Mouse (Mus musculus) forebrain, embryonic 16.5 days (tissue): ENCODE data around the gene Prox2. TPM values are rescaled to one million over a fixed set of nuclear protein-coding genes. Genes with fewer than 3 reads are reported as not detected.
A peak's percentile ranks its signal among the peaks of the same experiment; 100 is the strongest.
"Not testable (repeated sequence)": the region's sequence is repeated elsewhere in the genome, so short reads cannot be mapped to it uniquely, and the experiment has no call there.

ENCODE experiments used
- ATAC-seq: fragments of 200-750 bp; cut with Nextera tagmentation; 2 replicates; pipeline ENCODE4 v1.8.0; 2017; ENCODE audit warnings: mild to moderate bottlenecking, moderate library complexity
- H3K27ac ChIP-seq: fragments of 300-500 bp; sonication (generic); 2 replicates; pipeline ENCODE4 v1.5.1; 2014; ENCODE audit warnings: low read length, control low read depth
- H3K27me3 ChIP-seq: fragments of 300-500 bp; sonication (generic); replicated peaks from 2 replicates; pipeline ENCODE4 v1.6.1; 2014; ENCODE audit warnings: low read length; ENCODE audit not compliant: control insufficient read depth, insufficient read depth
- H3K36me3 ChIP-seq: fragments of 300-500 bp; sonication (generic); 2 replicates; pipeline ENCODE4 v1.6.1; 2014; ENCODE audit not compliant: control insufficient read depth, insufficient read depth
- H3K4me1 ChIP-seq: fragments of 300-500 bp; sonication (generic); replicated peaks from 2 replicates; pipeline ENCODE4 v1.6.1; 2014; ENCODE audit warnings: low read length; ENCODE audit not compliant: control insufficient read depth, insufficient read depth
- H3K4me2 ChIP-seq: fragments of 300-500 bp; sonication (generic); 2 replicates; pipeline ENCODE4 v1.6.1; 2014; ENCODE audit warnings: mild to moderate bottlenecking, low read length, control low read depth
- H3K4me3 ChIP-seq: fragments of 300-500 bp; sonication (generic); replicated peaks from 2 replicates; pipeline ENCODE4 v1.5.1; 2014; ENCODE audit warnings: mild to moderate bottlenecking, low read length, control low read depth
- H3K9ac ChIP-seq: fragments of 300-500 bp; sonication (generic); replicated peaks from 2 replicates; pipeline ENCODE4 v1.6.1; 2014; ENCODE audit warnings: low read depth, low read length, control low read depth
- H3K9me3 ChIP-seq: fragments of 300-500 bp; sonication (generic); 2 replicates; pipeline ENCODE4 v1.6.1; 2016; ENCODE audit warnings: low read length; ENCODE audit not compliant: control insufficient read depth
- WGBS: fragments of 180-500 bp; shearing (Covaris S2); extraction: QIAGEN DNeasy Blood & Tissue Kit; methylation state at CpG from one replicate; pipeline ENCODE4 v1.1.7; 2014; 5-methylcytosine and 5-hydroxymethylcytosine counted together
- polyA plus RNA-seq: library from polyadenylated mRNA; unstranded; fragments of >200 nt; fragmentation: Nextera tagmentation; extraction: Ambion mirVana; gene quantifications from 2 replicates; pipeline ENCODE4 v1.2.1, GENCODE M21; 2015

Gene Prox2
- polyA plus RNA-seq, 1 experiment from 2014 or later, result 2.1 TPM

- no peak overlapping the region for H3K9ac ChIP-seq
- ATAC-seq, result no peak
- H3K36me3 ChIP-seq, result no peaks in the 10 kb centered on the region
Observed at GRCm38 (mm10) chr12:85146881-85147280, 36.3 kb upstream of the Prox2 start.

GRCm38 (mm10) chr12:85146355-85146754 is 35.8 kb upstream of the Prox2 start:
- peaks cover 11% of the 10 kb centered on the region for H3K4me1 ChIP-seq
- H3K9ac ChIP-seq, result no peak overlapping the region
- no peak overlapping the region for H3K4me2 ChIP-seq
- H3K9me3 ChIP-seq, result no peaks in the 10 kb centered on the region
- ATAC-seq, result no peak
- 41% methylated on average over 8 of the region's 11 CpGs for WGBS
- H3K4me3 ChIP-seq, result no peak overlapping the region
- no peak overlapping the region for H3K27ac ChIP-seq
- no peaks in the 10 kb centered on the region for H3K27me3 ChIP-seq
- H3K36me3 ChIP-seq, result no peaks in the 10 kb centered on the region

More at GRCm38 (mm10) chr12:85146881-85147280, 36.3 kb upstream of the Prox2 start:
- H3K4me1 ChIP-seq, result peaks cover 13% of the 10 kb centered on the region
- H3K9me3 ChIP-seq, result no peaks in the 10 kb centered on the region
- no peaks in the 10 kb centered on the region for H3K27me3 ChIP-seq
- H3K27ac ChIP-seq, result no peak overlapping the region
- H3K4me2 ChIP-seq, result no peak overlapping the region
- WGBS, result 77% methylated on average over 9 of the region's 9 CpGs
- H3K4me3 ChIP-seq, result no peak overlapping the region

GRCm38 (mm10) chr12:85145630-85146029 is 35.1 kb upstream of the Prox2 start:
- Histone ChIP-seq H3K27ac (no peak overlapping the region), H3K4me1 (peaks cover 9% of the 10 kb centered on the region), H3K36me3 (no peaks in the 10 kb centered on the region), H3K9ac (no peak overlapping the region), H3K9me3 (no peaks in the 10 kb centered on the region), H3K4me3 (no peak overlapping the region), H3K4me2 (no peak overlapping the region), H3K27me3 (no peaks in the 10 kb centered on the region)
- ATAC-seq, result no peak
- WGBS, result 64% methylated on average over 9 of the region's 9 CpGs

- Histone ChIP-seq H3K9me3 (no peaks in the 10 kb centered on the region), H3K9ac (no peak overlapping the region), H3K27me3 (no peaks in the 10 kb centered on the region), H3K4me1 (peaks cover 2% of the 10 kb centered on the region), H3K36me3 (no peaks in the 10 kb centered on the region), H3K4me3 (no peak overlapping the region), H3K27ac (no peak overlapping the region), H3K4me2 (no peak overlapping the region)
- ATAC-seq, result no peak
- WGBS, result 88% methylated on average over 4 of the region's 4 CpGs
Observed at GRCm38 (mm10) chr12:85144821-85145220, 34.3 kb upstream of the Prox2 start.

- H3K36me3 ChIP-seq, H3K27ac ChIP-seq, H3K4me3 ChIP-seq, H3K27me3 ChIP-seq, H3K4me1 ChIP-seq, ATAC-seq, H3K9ac ChIP-seq, H3K4me2 ChIP-seq, H3K9me3 ChIP-seq: not testable (repeated sequence)
- 46% methylated on average over 2 of the region's 2 CpGs for WGBS
Observed at GRCm38 (mm10) chr12:85144276-85144675, 33.7 kb upstream of the Prox2 start.

- Histone ChIP-seq H3K4me2 (no peak overlapping the region), H3K9ac (no peak overlapping the region), H3K9me3 (no peaks in the 10 kb centered on the region), H3K27me3 (no peaks in the 10 kb centered on the region), H3K27ac (no peak overlapping the region), H3K36me3 (no peaks in the 10 kb centered on the region), H3K4me1 (no peaks in the 10 kb centered on the region; the same call in 1 of the 2 replicates), H3K4me3 (no peak overlapping the region)
- ATAC-seq, result peak; percentile 58; the same call in 1 of the 2 replicates
- 12% methylated on average over 4 of the region's 4 CpGs for WGBS
Observed at GRCm38 (mm10) chr12:85142803-85143202, 32.2 kb upstream of the Prox2 start.

GRCm38 (mm10) chr12:85141096-85141495 is 30.5 kb upstream of the Prox2 start:
- ATAC-seq, result no peak
- Histone ChIP-seq H3K36me3 (no peaks in the 10 kb centered on the region), H3K4me1 (no peaks in the 10 kb centered on the region), H3K4me2 (no peak overlapping the region), H3K27me3 (no peaks in the 10 kb centered on the region), H3K9ac (no peak overlapping the region), H3K4me3 (no peak overlapping the region), H3K9me3 (no peaks in the 10 kb centered on the region), H3K27ac (no peak overlapping the region)
- WGBS, result 76% methylated on average over 6 of the region's 6 CpGs

- Histone ChIP-seq H3K27me3 (no peaks in the 10 kb centered on the region), H3K9me3 (no peaks in the 10 kb centered on the region), H3K4me2 (no peak overlapping the region), H3K9ac (no peak overlapping the region), H3K27ac (no peak overlapping the region), H3K4me1 (no peaks in the 10 kb centered on the region), H3K4me3 (no peak overlapping the region), H3K36me3 (0 out of 2 replicates have a peak, but pooled peaks cover 3% of the 10 kb centered on the region)
- no peak for ATAC-seq
- 57% methylated on average over 18 of the region's 18 CpGs for WGBS
Observed at GRCm38 (mm10) chr12:85140036-85140701, 29.6 kb upstream of the Prox2 start.

- no peaks in the 10 kb centered on the region for H3K27me3 ChIP-seq
- peaks cover 21% of the 10 kb centered on the region for H3K36me3 ChIP-seq
- no peak overlapping the region for H3K9ac ChIP-seq
- H3K4me1 ChIP-seq, result no peaks in the 10 kb centered on the region
- H3K27ac ChIP-seq, result no peak overlapping the region
- H3K9me3 ChIP-seq, result no peaks in the 10 kb centered on the region
- 76% methylated on average over 4 of the region's 4 CpGs for WGBS
- no peak for ATAC-seq
- no peak overlapping the region for H3K4me3 ChIP-seq
- no peak overlapping the region for H3K4me2 ChIP-seq
Observed at GRCm38 (mm10) chr12:85136627-85137026, 26.1 kb upstream of the Prox2 start.
